ENCODE assay signal across 8 mouse cellular contexts in genomic region chr2:26227788-26228187, GRCm38 (mm10). TPM values are rescaled to one million over a fixed set of nuclear protein-coding genes. Genes with fewer than 3 reads are reported as not detected.
DNase-seq lines count a peak whose midpoint lies in the region; ATAC-seq and TF ChIP-seq lines count a peak whose summit lies in the region.

No protein-coding gene starts in this region.

- no peaks in the 10 kb centered on the region for H3K9me3 ChIP-seq in forebrain, embryonic 12.5 days

- no peaks in the 10 kb centered on the region for H3K4me1 ChIP-seq in forebrain, embryonic 12.5 days
- no peaks in the 10 kb centered on the region for H3K4me1 ChIP-seq in kidney, adult 2 months (ENCODE audit: control insufficient read depth, insufficient read depth, low read length)
- no peaks in the 10 kb centered on the region for H3K4me1 ChIP-seq in liver, adult 2 months (ENCODE audit: control insufficient read depth, insufficient read depth, low read length)

- H3K27me3 ChIP-seq in forebrain, embryonic 12.5 days = no peaks in the 10 kb centered on the region
- no peaks in the 10 kb centered on the region for H3K27me3 ChIP-seq in kidney, adult 2 months (replicated peaks; ENCODE audit: control insufficient read depth, insufficient read depth, low read length)
- no peaks in the 10 kb centered on the region for H3K27me3 ChIP-seq in liver, adult 2 months (ENCODE audit: control insufficient read depth, insufficient read depth, low read length)

- peak; percentile 75 for TF ChIP-seq CTCF in kidney, adult 2 months (conservative IDR thresholded peaks at IDR 0.05; ENCODE audit: insufficient read depth, insufficient read length, low read depth, low read length)
- peak; percentile 66 for TF ChIP-seq CTCF in liver, adult 2 months (IDR thresholded peaks at IDR 0.05; ENCODE audit: low read depth, low read length)

- DNase-seq in right cerebral cortex, adult 2 months (ENCODE audit: low spot score in 2 of 2) = peak; percentile 40 to 50
- DNase-seq in right cerebral cortex, postnatal 14 days = no peak
- peak; percentile 65 for DNase-seq in kidney, adult 2 months
- peak; percentile 43 for DNase-seq in liver, adult 2 months (ENCODE audit: extremely low read depth, low read depth, low spot score)
- DNase-seq in neural tube, embryonic 10.5 days (ENCODE audit: extremely low spot score, low spot score) = peak; percentile 40
- DNase-seq in urinary bladder, postnatal 10 days (ENCODE audit: low spot score) = no peak

- H3K9ac ChIP-seq in forebrain, embryonic 12.5 days = no peak overlapping the region
- H3K9ac ChIP-seq in liver, adult 2 months (ENCODE audit: low read depth, low read length) = no peak overlapping the region

- 62% methylated on average over 1 of the region's 1 CpGs for WGBS in forebrain, embryonic 12.5 days
- 81% methylated on average over 1 of the region's 1 CpGs for WGBS in kidney, adult 2 months
- 90% methylated on average over 1 of the region's 1 CpGs for WGBS in liver, adult 2 months

- peak; percentile 71; the same call in 1 of the 2 replicates for ATAC-seq in cerebellum, adult (ENCODE audit: insufficient number of reproducible peaks, low FRiP score, low TSS enrichment)
- peak; percentile 65; the same call in 1 of the 2 replicates for ATAC-seq in forebrain, embryonic 12.5 days (ENCODE audit: low FRiP score)

- no peak for TF ChIP-seq POLR2A in kidney, adult 2 months (IDR thresholded peaks at IDR 0.05; ENCODE audit: low read depth, low read length)
- TF ChIP-seq POLR2A in liver, adult 2 months (IDR thresholded peaks at IDR 0.05; ENCODE audit: extremely low read depth, insufficient read depth, low read length) = no peak

- H3K4me2 ChIP-seq in forebrain, embryonic 12.5 days = no peak overlapping the region

- H3K79me2 ChIP-seq in liver, adult 2 months (ENCODE audit: control insufficient read depth, insufficient read depth, low read length) = no peaks in the 10 kb centered on the region; the same call in 1 of the 2 replicates

- no peak overlapping the region for H3K4me3 ChIP-seq in forebrain, embryonic 12.5 days (replicated peaks)
- H3K4me3 ChIP-seq in kidney, adult 2 months (ENCODE audit: insufficient read depth, low read depth, low read length) = no peak overlapping the region
- H3K4me3 ChIP-seq in liver, adult 2 months (ENCODE audit: insufficient read depth, low read depth, low read length) = no peak overlapping the region

- no peak overlapping the region for H3K27ac ChIP-seq in forebrain, embryonic 12.5 days
- no peak overlapping the region for H3K27ac ChIP-seq in kidney, adult 2 months (ENCODE audit: insufficient read depth, low read depth, low read length)
- no peak overlapping the region for H3K27ac ChIP-seq in liver, adult 2 months (replicated peaks; ENCODE audit: insufficient read depth, low read depth, low read length)

- H3K36me3 ChIP-seq in forebrain, embryonic 12.5 days (replicated peaks) = peaks cover 32% of the 10 kb centered on the region
- no peaks in the 10 kb centered on the region for H3K36me3 ChIP-seq in kidney, adult 2 months (ENCODE audit: control insufficient read depth, insufficient read depth, low read length)
- peaks cover 3% of the 10 kb centered on the region; the same call in 1 of the 2 replicates for H3K36me3 ChIP-seq in liver, adult 2 months (ENCODE audit: control insufficient read depth, insufficient read depth, low read length)

RNA-seq across cellular contexts. Expression of gene Qsox2, which starts 9.5 kb away (rescaled TPM):
- polyA plus RNA-seq in forebrain, embryonic 12.5 days (2016; fragmentation: Nextera tagmentation; extraction: Ambion mirVana) = 20.0 and 21.4 TPM in 2 replicates
- 15.3 and 16.5 TPM in 2 replicates for polyA plus RNA-seq in kidney, adult 2 months (2012; rRNA removed)
- total RNA-seq in liver, adult 2 months (2014; rRNA removed) = 4.1 and 4.2 TPM in 2 replicates
- polyA plus RNA-seq in liver, adult 2 months (2012; rRNA removed) = 4.4 and 4.9 TPM in 2 replicates

RNA-seq across cellular contexts. Expression of gene Lhx3, which starts 19.7 kb away (rescaled TPM):
- 0.15 TPM in 1 of 2 replicates, not detected in the other for polyA plus RNA-seq in forebrain, embryonic 12.5 days (2016; fragmentation: Nextera tagmentation; extraction: Ambion mirVana)
- polyA plus RNA-seq in kidney, adult 2 months (2012; rRNA removed) = not detected in 2 replicates
- not detected in 2 replicates for total RNA-seq in liver, adult 2 months (2014; rRNA removed)
- not detected in 2 replicates for polyA plus RNA-seq in liver, adult 2 months (2012; rRNA removed)

Comparison
In these comparisons a context has a peak if more than half of its experiments do, and no peak if none do; other contexts are left out.
1. DNase-seq: peak in right cerebral cortex, adult 2 months (2 of 2), kidney, adult 2 months (single experiment), liver, adult 2 months (single experiment) and neural tube, embryonic 10.5 days (single experiment); none in right cerebral cortex, postnatal 14 days (single experiment) and urinary bladder, postnatal 10 days (single experiment).